Mouse (Mus musculus) limb, embryonic 14.5 days (tissue): ENCODE measurements around the gene Vav2. TPM values are rescaled to one million over a fixed set of nuclear protein-coding genes. Genes with fewer than 3 reads are reported as not detected.

ENCODE experiments used
- ATAC-seq: fragments of 200-750 bp; cut with Nextera tagmentation; 2 replicates; pipeline ENCODE4 v1.8.0; 2017; ENCODE audit warnings: low read depth, moderate number of reproducible peaks, moderate TSS enrichment; ENCODE audit not compliant: low FRiP score
- DNase-seq: peaks from one replicate; pipeline ENCODE4 v3.0.0-alpha.2; 2015; ENCODE audit warnings: low spot score
- H3K27ac ChIP-seq: fragments of 300-500 bp; sonication (generic); replicated peaks from 2 replicates; pipeline ENCODE4 v1.5.1; 2014; ENCODE audit warnings: low read depth, mild to moderate bottlenecking, low read length, moderate library complexity, mixed read lengths
- H3K27me3 ChIP-seq: fragments of 300-500 bp; sonication (generic); 2 replicates; pipeline ENCODE4 v1.6.1; 2014; ENCODE audit warnings: low read length, mixed read lengths; ENCODE audit not compliant: control insufficient read depth, insufficient read depth
- H3K36me3 ChIP-seq: fragments of 300-500 bp; sonication (generic); 2 replicates; pipeline ENCODE4 v1.6.1; 2014; ENCODE audit warnings: mild to moderate bottlenecking, low read length, moderate library complexity, mixed read lengths; ENCODE audit not compliant: control insufficient read depth, insufficient read depth
- H3K4me1 ChIP-seq: fragments of 300-500 bp; sonication (generic); 2 replicates; pipeline ENCODE4 v1.6.1; 2014; ENCODE audit warnings: antibody characterized with exemption, low read length, mixed read lengths; ENCODE audit not compliant: control insufficient read depth, insufficient read depth
- H3K4me2 ChIP-seq: fragments of 300-500 bp; sonication (generic); replicated peaks from 2 replicates; pipeline ENCODE4 v1.6.1; 2014; ENCODE audit warnings: low read depth, mild to moderate bottlenecking, low read length, moderate library complexity; ENCODE audit not compliant: severe bottlenecking
- H3K4me3 ChIP-seq: fragments of 300-500 bp; sonication (generic); replicated peaks from 2 replicates; pipeline ENCODE4 v1.5.1; 2014; ENCODE audit warnings: low read length
- H3K9ac ChIP-seq: fragments of 300-500 bp; sonication (generic); 2 replicates; pipeline ENCODE4 v1.6.1; 2014; ENCODE audit warnings: mild to moderate bottlenecking, low read depth, low read length, moderate library complexity; ENCODE audit not compliant: severe bottlenecking
- H3K9me3 ChIP-seq: fragments of 300-500 bp; sonication (generic); 2 replicates; pipeline ENCODE4 v1.6.1; 2016; ENCODE audit warnings: low read length; ENCODE audit not compliant: control insufficient read depth
- POLR2A ChIP-seq: fragments of 200-500 bp; IDR thresholded peaks from 2 replicates; pipeline ENCODE4 v1.8.0; 2012; ENCODE audit warnings: inconsistent platforms, mild to moderate bottlenecking, moderate library complexity, borderline replicate concordance; ENCODE audit not compliant: insufficient read depth, insufficient read length; ENCODE audit errors: extremely low read depth
- WGBS: fragments of 180-500 bp; shearing (Covaris S2); extraction: QIAGEN DNeasy Blood & Tissue Kit; methylation state at CpG from one replicate; pipeline ENCODE4 v1.1.7; 2014; 5-methylcytosine and 5-hydroxymethylcytosine counted together
- polyA plus RNA-seq, 2 experiments: library from polyadenylated mRNA; depleted of rRNA in 1 of 2; stranded (reverse) in 1 of 2; unstranded in 1 of 2; fragments of >200 nt; fragmentation: Nextera tagmentation in 1 of 2; extraction: Ambion mirVana in 1 of 2; gene quantifications; 2 replicates each; pipeline versions ENCODE4 v1.2.1 to v1.2.3; 2012 to 2014

The Vav2 gene
- polyA plus RNA-seq, 2 experiments = 5.9 to 19.6 TPM

GRCm38 (mm10) chr2:27415060-27415783, 11.6 kb downstream of the Vav2 start:
- DNase-seq (no peak), ATAC-seq (no peak)
- Histone ChIP-seq H3K4me3 (no peak overlapping the region), H3K36me3 (no peaks in the 10 kb centered on the region), H3K27me3 (no peaks in the 10 kb centered on the region), H3K27ac (no peak overlapping the region), H3K9ac (no peak overlapping the region), H3K9me3 (no peaks in the 10 kb centered on the region), H3K4me1 (peaks cover 51% of the 10 kb centered on the region), H3K4me2 (no peak overlapping the region)
- TF ChIP-seq POLR2A = no peak
- 55% methylated on average over 11 of the region's 11 CpGs for WGBS

GRCm38 (mm10) chr2:27413936-27414657, 12.7 kb downstream of the Vav2 start:
- DNase-seq = no peak
- peaks cover 51% of the 10 kb centered on the region for H3K4me1 ChIP-seq
- ATAC-seq = peak; percentile 54
- no peaks in the 10 kb centered on the region for H3K9me3 ChIP-seq
- WGBS = 35% methylated on average over 16 of the region's 16 CpGs
- no peak overlapping the region for H3K4me3 ChIP-seq
- no peaks in the 10 kb centered on the region for H3K36me3 ChIP-seq
- H3K27ac ChIP-seq = no peak overlapping the region
- TF ChIP-seq POLR2A = no peak
- no peak overlapping the region for H3K4me2 ChIP-seq
- no peaks in the 10 kb centered on the region for H3K27me3 ChIP-seq
- H3K9ac ChIP-seq = peak overlapping the region; percentile 21; the same call in 1 of the 2 replicates

- no peak overlapping the region for H3K9ac ChIP-seq
- H3K4me1 ChIP-seq = peaks cover 48% of the 10 kb centered on the region
- H3K27me3 ChIP-seq = no peaks in the 10 kb centered on the region
- no peak overlapping the region for H3K27ac ChIP-seq
- ATAC-seq = no peak
- no peaks in the 10 kb centered on the region for H3K36me3 ChIP-seq
- DNase-seq = no peak
- no peaks in the 10 kb centered on the region for H3K9me3 ChIP-seq
- TF ChIP-seq POLR2A = no peak
- no peak overlapping the region for H3K4me2 ChIP-seq
- H3K4me3 ChIP-seq = no peak overlapping the region
- 74% methylated on average over 2 of the region's 2 CpGs for WGBS
Measured at GRCm38 (mm10) chr2:27413582-27413935, 13.3 kb downstream of the Vav2 start.

- ATAC-seq (no peak), DNase-seq (no peak)
- Histone ChIP-seq H3K27me3 (no peaks in the 10 kb centered on the region), H3K36me3 (no peaks in the 10 kb centered on the region), H3K4me2 (0 out of 2 replicates have a peak overlapping the region, but pooled peaks have one; percentile 1), H3K4me1 (peaks cover 43% of the 10 kb centered on the region), H3K9ac (no peak overlapping the region), H3K9me3 (no peaks in the 10 kb centered on the region), H3K4me3 (no peak overlapping the region), H3K27ac (0 out of 2 replicates have a peak overlapping the region, but pooled peaks have one; percentile 28)
- no peak for TF ChIP-seq POLR2A
- 9% methylated on average over 7 of the region's 7 CpGs for WGBS
Measured at GRCm38 (mm10) chr2:27412245-27412800, 14.5 kb downstream of the Vav2 start.

GRCm38 (mm10) chr2:27411688-27412174, 15.1 kb downstream of the Vav2 start:
- no peak overlapping the region for H3K4me3 ChIP-seq
- 23% methylated on average over 8 of the region's 8 CpGs for WGBS
- peaks cover 43% of the 10 kb centered on the region for H3K4me1 ChIP-seq
- H3K9ac ChIP-seq = no peak overlapping the region
- H3K27me3 ChIP-seq = no peaks in the 10 kb centered on the region
- no peaks in the 10 kb centered on the region for H3K9me3 ChIP-seq
- ATAC-seq = peak; percentile 23; the same call in 1 of the 2 replicates
- 0 out of 2 replicates have a peak overlapping the region, but pooled peaks have one; percentile 1 for H3K4me2 ChIP-seq
- H3K36me3 ChIP-seq = no peaks in the 10 kb centered on the region
- H3K27ac ChIP-seq = 0 out of 2 replicates have a peak overlapping the region, but pooled peaks have one; percentile 28
- peak; percentile 25 for DNase-seq
- no peak for TF ChIP-seq POLR2A
